Mouse (Mus musculus): ENCODE measurements around the gene Krt32. TPM values are rescaled to one million over a fixed set of nuclear protein-coding genes. Genes with fewer than 3 reads are reported as not detected.

Gene Krt32
- polyA plus RNA-seq (2012; rRNA removed): 1.2 TPM in 1 of 2 replicates, not detected in the other

DNA sequence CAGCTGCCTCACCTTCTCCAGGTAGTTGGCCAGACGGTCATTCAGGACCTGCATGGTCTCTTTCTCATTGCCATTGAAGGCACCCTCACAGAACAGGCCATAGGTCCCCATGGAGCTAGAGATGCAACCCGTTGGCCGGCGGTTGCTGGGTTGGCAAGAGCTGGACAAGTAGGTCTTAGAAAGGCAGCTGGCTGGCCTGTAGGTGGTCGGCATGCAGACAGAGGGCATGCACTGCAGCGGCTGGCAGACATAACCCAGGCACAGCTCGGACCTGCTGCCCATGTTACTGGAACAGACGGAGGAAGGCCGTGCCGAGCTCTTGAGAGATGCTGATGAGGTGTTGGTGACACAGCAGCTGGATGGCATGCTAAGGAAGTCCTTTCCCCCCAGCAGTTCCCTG, at the start of gene Krt32:
Krt32 (minus strand) TSS at position 366 of the 400 bp plus-strand sequence.
- Histone ChIP-seq H3K27me3 (ENCODE audit: control insufficient read depth, insufficient read depth, low read length) (no peaks in the 10 kb centered on the region), H3K27ac (ENCODE audit: control insufficient read depth, insufficient read depth, low read depth, low read length) (no peak within 1 kb of the TSS), H3K36me3 (ENCODE audit: control insufficient read depth, insufficient read depth, low read length) (no peaks in the 10 kb centered on the region), H3K4me1 (ENCODE audit: control insufficient read depth, insufficient read depth, low read length) (no peaks in the 10 kb centered on the region), H3K4me3 (ENCODE audit: control insufficient read depth, low read depth, low read length) (no peak within 1 kb of the TSS)
- no peak for TF ChIP-seq POLR2A (IDR thresholded peaks at IDR 0.05; ENCODE audit: control insufficient read depth, low read depth, low read length)

DNA sequence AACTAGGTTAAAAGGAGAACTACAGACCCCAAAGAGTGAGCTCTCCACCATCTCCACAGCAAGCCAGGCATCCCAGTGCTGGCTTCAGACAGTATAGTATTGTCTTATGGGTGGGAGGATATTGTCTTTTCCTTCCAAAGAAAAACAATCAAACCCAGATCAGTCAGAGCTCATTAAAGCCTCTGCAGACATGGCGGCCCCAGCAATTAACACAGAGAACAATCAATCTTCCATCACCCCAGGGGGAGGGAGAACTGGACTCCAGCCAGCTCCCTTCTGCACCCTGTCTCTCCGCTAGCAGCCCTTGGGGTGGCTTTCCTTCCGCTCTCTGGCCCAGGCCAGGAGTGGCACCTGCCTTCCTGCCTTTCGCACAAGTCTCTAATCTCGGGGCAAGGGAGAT, 49.7 kb upstream of the Krt32 start:
- H3K4me1 ChIP-seq (ENCODE audit: control insufficient read depth, insufficient read depth, low read length): no peaks in the 10 kb centered on the region
- H3K4me3 ChIP-seq (ENCODE audit: control insufficient read depth, low read depth, low read length): no peak overlapping the region
- no peak overlapping the region for H3K27ac ChIP-seq (ENCODE audit: control insufficient read depth, insufficient read depth, low read depth, low read length)
- H3K27me3 ChIP-seq (ENCODE audit: control insufficient read depth, insufficient read depth, low read length): no peaks in the 10 kb centered on the region
- H3K36me3 ChIP-seq (ENCODE audit: control insufficient read depth, insufficient read depth, low read length): no peaks in the 10 kb centered on the region
- TF ChIP-seq POLR2A (IDR thresholded peaks at IDR 0.05; ENCODE audit: control insufficient read depth, low read depth, low read length): no peak
- no peak for TF ChIP-seq CTCF (IDR thresholded peaks at IDR 0.05; ENCODE audit: control insufficient read depth, insufficient read depth, insufficient replicate concordance, low read depth, low read length)

DNA sequence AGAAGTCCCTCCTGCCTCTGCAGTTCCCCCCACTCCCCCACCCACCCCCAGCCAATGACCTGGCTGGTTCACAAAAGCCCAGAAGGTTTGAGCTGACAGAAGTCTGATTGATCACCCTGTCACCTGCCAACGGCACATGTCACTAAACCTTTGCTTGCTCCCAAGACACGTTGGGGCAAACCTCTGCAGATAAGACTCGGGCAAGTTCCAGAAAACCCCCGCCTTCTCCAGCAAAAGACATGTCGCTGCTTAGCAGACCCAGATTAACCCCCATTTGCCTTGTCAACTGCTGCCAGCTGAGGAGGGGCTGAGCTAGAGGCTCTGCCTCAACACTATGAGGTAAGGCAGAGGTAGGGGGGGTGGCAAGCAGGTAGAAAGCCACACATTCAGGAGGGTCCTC, 48.5 kb upstream of the Krt32 start:
- Histone ChIP-seq H3K4me1 (ENCODE audit: control insufficient read depth, insufficient read depth, low read length) (no peaks in the 10 kb centered on the region), H3K36me3 (ENCODE audit: control insufficient read depth, insufficient read depth, low read length) (no peaks in the 10 kb centered on the region), H3K27ac (ENCODE audit: control insufficient read depth, insufficient read depth, low read depth, low read length) (no peak overlapping the region), H3K27me3 (ENCODE audit: control insufficient read depth, insufficient read depth, low read length) (no peaks in the 10 kb centered on the region), H3K4me3 (ENCODE audit: control insufficient read depth, low read depth, low read length) (no peak overlapping the region)
- no peak for TF ChIP-seq POLR2A (IDR thresholded peaks at IDR 0.05; ENCODE audit: control insufficient read depth, low read depth, low read length)
- TF ChIP-seq CTCF (IDR thresholded peaks at IDR 0.05; ENCODE audit: control insufficient read depth, insufficient read depth, insufficient replicate concordance, low read depth, low read length): no peak

DNA sequence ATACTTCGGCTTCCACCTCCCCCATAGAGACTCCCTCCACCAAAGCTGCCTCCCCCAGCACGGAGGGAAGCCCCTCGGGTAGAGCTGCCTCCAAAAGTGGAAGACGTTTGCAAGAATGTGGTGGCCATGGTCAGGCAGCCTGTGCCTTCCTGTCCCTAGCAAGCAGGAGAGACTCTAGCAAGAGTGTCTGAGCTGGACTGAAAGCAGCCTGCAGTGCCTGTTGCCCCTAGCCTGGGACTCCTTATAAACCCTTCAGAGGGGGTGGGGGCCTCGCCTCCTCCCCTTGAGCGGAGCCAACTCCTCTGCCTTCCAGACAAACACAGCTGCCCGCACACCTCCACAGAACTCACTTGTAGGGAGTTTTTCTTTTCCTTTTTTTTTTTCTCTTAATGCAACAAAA, 47.7 kb upstream of the Krt32 start, which contains the start of gene Krt15:
Krt15 (minus strand) TSS at position 198 of the 400 bp plus-strand sequence.
- Histone ChIP-seq H3K4me1 (ENCODE audit: control insufficient read depth, insufficient read depth, low read length) (no peaks in the 10 kb centered on the region), H3K36me3 (ENCODE audit: control insufficient read depth, insufficient read depth, low read length) (no peaks in the 10 kb centered on the region), H3K4me3 (ENCODE audit: control insufficient read depth, low read depth, low read length) (no peak within 1 kb of the TSS), H3K27me3 (ENCODE audit: control insufficient read depth, insufficient read depth, low read length) (no peaks in the 10 kb centered on the region), H3K27ac (ENCODE audit: control insufficient read depth, insufficient read depth, low read depth, low read length) (no peak within 1 kb of the TSS)
- TF ChIP-seq CTCF (IDR thresholded peaks at IDR 0.05; ENCODE audit: control insufficient read depth, insufficient read depth, insufficient replicate concordance, low read depth, low read length) (no peak), POLR2A (IDR thresholded peaks at IDR 0.05; ENCODE audit: control insufficient read depth, low read depth, low read length) (no peak)

DNA sequence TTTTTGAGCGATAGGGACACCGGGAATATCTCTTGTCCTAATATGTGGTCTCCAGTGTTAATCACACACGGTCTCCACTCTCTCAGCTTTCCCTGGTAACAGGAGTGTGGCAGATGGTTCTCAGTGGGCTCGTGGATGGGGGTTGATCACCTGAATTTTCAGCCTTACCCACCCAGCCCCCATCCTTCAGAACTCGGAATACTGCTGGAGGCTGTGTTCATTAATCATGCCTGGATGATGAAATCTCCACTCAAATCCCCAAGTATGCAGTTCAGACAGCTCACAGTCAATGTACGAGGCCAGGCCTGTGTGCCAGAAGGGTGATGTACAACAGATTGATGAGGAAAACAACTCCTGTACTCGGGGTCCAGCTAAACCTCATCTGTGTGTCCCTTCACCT, 36.9 kb upstream of the Krt32 start:
- TF ChIP-seq POLR2A (IDR thresholded peaks at IDR 0.05; ENCODE audit: control insufficient read depth, low read depth, low read length) (no peak), CTCF (IDR thresholded peaks at IDR 0.05; ENCODE audit: control insufficient read depth, insufficient read depth, insufficient replicate concordance, low read depth, low read length) (no peak)
- Histone ChIP-seq H3K4me3 (ENCODE audit: control insufficient read depth, low read depth, low read length) (no peak overlapping the region), H3K4me1 (ENCODE audit: control insufficient read depth, insufficient read depth, low read length) (peaks cover 3% of the 10 kb centered on the region; the same call in 1 of the 2 replicates), H3K27me3 (ENCODE audit: control insufficient read depth, insufficient read depth, low read length) (no peaks in the 10 kb centered on the region), H3K36me3 (ENCODE audit: control insufficient read depth, insufficient read depth, low read length) (no peaks in the 10 kb centered on the region), H3K27ac (ENCODE audit: control insufficient read depth, insufficient read depth, low read depth, low read length) (no peak overlapping the region)

DNA sequence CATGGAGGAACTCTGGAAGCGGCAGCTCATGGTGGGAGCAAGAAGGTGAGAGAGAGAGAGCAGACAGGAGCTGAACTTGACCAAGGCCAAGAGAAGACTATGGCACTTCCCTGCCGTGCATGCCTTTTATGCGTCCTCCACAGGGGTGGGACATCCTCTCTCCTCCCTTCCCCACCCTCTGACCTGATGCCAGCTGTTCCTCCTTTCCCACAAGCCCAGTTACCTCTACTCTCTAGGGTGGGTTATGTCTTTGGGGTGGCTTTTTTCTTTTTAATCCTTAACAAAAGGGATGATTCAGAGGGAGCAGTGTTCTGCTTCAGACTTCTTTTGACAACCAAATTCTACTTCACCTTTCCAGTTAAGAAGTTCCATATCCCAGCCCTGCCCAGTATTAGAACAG, 33.4 kb upstream of the Krt32 start, which contains the start of gene Krt13:
Krt13 (minus strand) TSS at position 101 of the 400 bp plus-strand sequence.
- Histone ChIP-seq H3K4me1 (ENCODE audit: control insufficient read depth, insufficient read depth, low read length) (peaks cover 3% of the 10 kb centered on the region; the same call in 1 of the 2 replicates), H3K27ac (ENCODE audit: control insufficient read depth, insufficient read depth, low read depth, low read length) (no peak within 1 kb of the TSS)
- TF ChIP-seq POLR2A (IDR thresholded peaks at IDR 0.05; ENCODE audit: control insufficient read depth, low read depth, low read length): no peak
- no peak for TF ChIP-seq CTCF (IDR thresholded peaks at IDR 0.05; ENCODE audit: control insufficient read depth, insufficient read depth, insufficient replicate concordance, low read depth, low read length)

DNA sequence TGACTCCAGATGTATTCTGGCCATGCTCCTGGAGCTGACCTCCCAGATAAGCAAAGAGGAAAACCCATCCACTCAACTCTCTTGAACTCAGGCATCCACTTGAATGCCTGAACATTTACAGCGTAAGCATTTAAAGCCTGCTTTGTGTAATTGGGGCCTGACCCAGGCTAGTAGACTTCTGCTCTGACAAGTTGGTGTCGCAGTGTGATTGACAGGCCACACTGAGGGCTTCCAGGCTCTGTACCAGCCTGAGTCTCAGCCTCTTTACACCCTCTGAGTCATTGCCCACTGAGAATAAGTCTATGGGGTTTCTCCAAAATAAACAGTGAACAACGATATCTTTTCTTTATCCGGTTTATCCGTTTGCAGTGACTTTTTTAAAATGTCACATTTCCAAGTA, 32.3 kb upstream of the Krt32 start:
- Histone ChIP-seq H3K4me1 (ENCODE audit: control insufficient read depth, insufficient read depth, low read length) (peaks cover 3% of the 10 kb centered on the region; the same call in 1 of the 2 replicates), H3K36me3 (ENCODE audit: control insufficient read depth, insufficient read depth, low read length) (no peaks in the 10 kb centered on the region), H3K27ac (ENCODE audit: control insufficient read depth, insufficient read depth, low read depth, low read length) (no peak overlapping the region), H3K4me3 (ENCODE audit: control insufficient read depth, low read depth, low read length) (no peak overlapping the region), H3K27me3 (ENCODE audit: control insufficient read depth, insufficient read depth, low read length) (no peaks in the 10 kb centered on the region)
- TF ChIP-seq POLR2A (IDR thresholded peaks at IDR 0.05; ENCODE audit: control insufficient read depth, low read depth, low read length): no peak
- TF ChIP-seq CTCF (IDR thresholded peaks at IDR 0.05; ENCODE audit: control insufficient read depth, insufficient read depth, insufficient replicate concordance, low read depth, low read length): no peak

More for the DNA sequence above, 33.4 kb upstream of the Krt32 start, which contains the start of gene Krt13:
- H3K4me3 ChIP-seq (ENCODE audit: control insufficient read depth, low read depth, low read length): no peak within 1 kb of the TSS
- no peaks in the 10 kb centered on the region for H3K36me3 ChIP-seq (ENCODE audit: control insufficient read depth, insufficient read depth, low read length)
- H3K27me3 ChIP-seq (ENCODE audit: control insufficient read depth, insufficient read depth, low read length): no peaks in the 10 kb centered on the region

DNA sequence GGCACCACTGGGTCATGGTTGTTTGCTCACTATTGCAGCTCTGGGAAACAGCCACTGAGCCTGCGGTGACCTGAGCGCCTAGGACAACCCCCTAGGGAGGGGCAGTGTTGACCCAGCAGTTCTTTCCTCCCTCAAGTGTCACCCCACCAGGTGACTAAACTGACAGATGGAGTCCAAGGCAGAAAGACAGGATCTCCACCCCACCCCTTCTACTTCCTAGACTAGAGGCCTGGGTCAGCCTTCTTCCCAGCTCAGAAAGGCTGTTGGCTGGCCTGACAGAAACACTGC, 25.7 kb upstream of the Krt32 start:
- no peaks in the 10 kb centered on the region for H3K27me3 ChIP-seq (ENCODE audit: control insufficient read depth, insufficient read depth, low read length)
- H3K4me3 ChIP-seq (ENCODE audit: control insufficient read depth, low read depth, low read length): no peak overlapping the region
- TF ChIP-seq CTCF (IDR thresholded peaks at IDR 0.05; ENCODE audit: control insufficient read depth, insufficient read depth, insufficient replicate concordance, low read depth, low read length) (no peak), POLR2A (IDR thresholded peaks at IDR 0.05; ENCODE audit: control insufficient read depth, low read depth, low read length) (no peak)
- no peaks in the 10 kb centered on the region for H3K36me3 ChIP-seq (ENCODE audit: control insufficient read depth, insufficient read depth, low read length)
- H3K4me1 ChIP-seq (ENCODE audit: control insufficient read depth, insufficient read depth, low read length): no peaks in the 10 kb centered on the region
- H3K27ac ChIP-seq (ENCODE audit: control insufficient read depth, insufficient read depth, low read depth, low read length): no peak overlapping the region

Measured in testis, adult 2 months (tissue).